Mouse (Mus musculus): ENCODE results near the gene Ptgs1. TPM values are rescaled to one million over a fixed set of nuclear protein-coding genes. Genes with fewer than 3 reads are reported as not detected.

The Ptgs1 gene
- polyA plus RNA-seq, 1 experiment from 2014 or later = 40.4 TPM

DNA sequence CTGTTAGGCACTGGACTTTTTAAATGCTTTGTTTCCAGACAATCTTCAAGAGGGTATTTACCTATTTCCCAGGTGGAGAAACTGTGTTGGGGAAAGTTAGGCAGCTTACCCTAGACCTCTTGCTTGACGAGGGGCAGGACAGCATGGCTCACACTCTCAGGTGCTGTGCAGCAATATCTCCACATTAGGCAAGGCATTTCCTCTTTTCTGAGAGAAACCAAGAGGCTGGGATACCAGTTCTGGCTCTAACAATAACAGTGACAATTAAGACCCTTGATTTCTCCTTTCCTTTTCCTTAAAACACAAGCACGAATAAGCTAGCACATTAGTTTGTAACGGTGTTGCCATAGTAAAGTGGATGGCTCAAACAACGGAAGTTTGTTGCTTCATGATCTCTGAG is 40.9 kb downstream of the Ptgs1 start:
- ATAC-seq (no peak), DNase-seq (ENCODE audit: low read depth, low spot score) (no peak)
- H3K27me3 ChIP-seq = no peaks in the 10 kb centered on the region
- POLR2A ChIA-PET = interaction anchor here (0.6 to 0.7 kb wide), 2 partner anchors 28 to 85 kb away, joined by 3 read pairs; no protein-coding TSS in a partner anchor
- no peak for TF ChIP-seq CTCF (IDR thresholded peaks at IDR 0.05)
- CTCF ChIA-PET = interaction anchor here (1.0 to 1.8 kb wide), 3 partner anchors 10 to 262 kb away, joined by 3 to 7 read pairs (median 4); no protein-coding TSS in a partner anchor
- in situ Hi-C loops (cut with MboI; ENCODE audit: low pct_unique_long_range_greater_than_20kb) = loop anchor here (5.0 to 10.0 kb wide), 2 partner anchors 56 to 264 kb away; no protein-coding TSS in a partner anchor

GRCm38 (mm10) chr2:36272288-36272950 is 42.2 kb downstream of the Ptgs1 start:
- ATAC-seq (no peak), DNase-seq (ENCODE audit: low read depth, low spot score) (no peak)
- TF ChIP-seq CTCF (IDR thresholded peaks at IDR 0.05) = no peak
- CTCF ChIA-PET = interaction anchor here (1.0 to 1.8 kb wide), 4 partner anchors 11 to 289 kb away, joined by 3 to 7 read pairs (median 4); no protein-coding TSS in a partner anchor
- in situ Hi-C loops (cut with MboI; ENCODE audit: low pct_unique_long_range_greater_than_20kb) = loop anchor here (5.0 to 10.0 kb wide), 2 partner anchors 58 to 265 kb away; no protein-coding TSS in a partner anchor
- no peaks in the 10 kb centered on the region for H3K27me3 ChIP-seq
- POLR2A ChIA-PET = no interaction called here

GRCm38 (mm10) chr2:36276454-36276853 is 46.2 kb downstream of the Ptgs1 start:
- DNase-seq (ENCODE audit: low read depth, low spot score) (no peak), ATAC-seq (peak; percentile 12)
- ChIA-PET CTCF (interaction anchor here (1.3 to 2.4 kb wide), 7 partner anchors 19 to 270 kb away, joined by 3 to 32 read pairs (median 7); no protein-coding TSS in a partner anchor), POLR2A (interaction anchor here (1.2 to 1.6 kb wide), 2 partner anchors 10 to 62 kb away, joined by 4 to 6 read pairs; no protein-coding TSS in a partner anchor)
- TF ChIP-seq CTCF (IDR thresholded peaks at IDR 0.05) = peak; percentile 82
- no peaks in the 10 kb centered on the region for H3K27me3 ChIP-seq
- in situ Hi-C loops (cut with MboI; ENCODE audit: low pct_unique_long_range_greater_than_20kb) = loop anchor here (10.0 kb wide), 1 partner anchor 62 kb away; no protein-coding TSS in a partner anchor

- no peak for DNase-seq (ENCODE audit: low read depth, low spot score)
- no peak for TF ChIP-seq CTCF (IDR thresholded peaks at IDR 0.05)
- CTCF ChIA-PET = interaction anchor here (1.0 to 1.1 kb wide), 2 partner anchors 269 to 270 kb away, joined by 3 to 4 read pairs; no protein-coding TSS in a partner anchor
Observed at GRCm38 (mm10) chr2:36278760-36279159, 48.5 kb downstream of the Ptgs1 start.

DNA sequence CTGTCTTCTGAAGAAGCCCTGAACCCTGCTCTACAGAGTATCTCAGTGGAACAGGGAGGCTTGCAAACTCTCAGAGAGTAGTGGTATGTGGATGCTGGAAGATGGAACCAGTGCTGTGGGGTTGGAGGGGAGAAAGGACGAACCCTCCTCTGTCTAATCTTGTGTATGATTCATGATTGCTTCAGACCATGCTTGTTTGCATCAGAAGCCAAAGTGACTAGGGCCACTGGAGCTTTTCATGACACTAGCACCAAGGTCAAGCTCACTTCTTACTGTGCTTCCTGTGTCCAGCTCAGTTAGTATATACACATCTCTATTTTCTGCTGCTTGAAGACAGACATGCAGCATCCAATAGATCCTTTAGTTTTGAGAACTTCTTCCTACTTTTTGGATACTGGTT is 50.9 kb downstream of the Ptgs1 start:
- no peak for DNase-seq (ENCODE audit: low read depth, low spot score)
- ChIA-PET CTCF (interaction anchor here (1.0 to 1.5 kb wide), 3 partner anchors 66 to 273 kb away, joined by 3 to 5 read pairs (median 5); no protein-coding TSS in a partner anchor), POLR2A (no interaction called here)
- peaks cover 14% of the 10 kb centered on the region for H3K27me3 ChIP-seq
- in situ Hi-C loops (cut with MboI; ENCODE audit: low pct_unique_long_range_greater_than_20kb) = no loop called here
- ATAC-seq = no peak
- TF ChIP-seq CTCF (IDR thresholded peaks at IDR 0.05) = no peak

More at GRCm38 (mm10) chr2:36278760-36279159, 48.5 kb downstream of the Ptgs1 start:
- POLR2A ChIA-PET = no interaction called here
- H3K27me3 ChIP-seq = no peaks in the 10 kb centered on the region
- in situ Hi-C loops (cut with MboI; ENCODE audit: low pct_unique_long_range_greater_than_20kb) = loop anchor here (10.0 kb wide), 1 partner anchor 64 kb away; no protein-coding TSS in a partner anchor
- ATAC-seq = peak; percentile 82

- TF ChIP-seq CTCF (IDR thresholded peaks at IDR 0.05) = no peak
- ChIA-PET POLR2A (no interaction called here), CTCF (interaction anchor here (1.5 kb wide), 1 partner anchor 68 kb away, joined by 5 read pairs; no protein-coding TSS in a partner anchor)
- peaks cover 16% of the 10 kb centered on the region for H3K27me3 ChIP-seq
- no peak for ATAC-seq
- in situ Hi-C loops (cut with MboI; ENCODE audit: low pct_unique_long_range_greater_than_20kb) = no loop called here
- no peak for DNase-seq (ENCODE audit: low read depth, low spot score)
Observed at GRCm38 (mm10) chr2:36282301-36282700, 52.1 kb downstream of the Ptgs1 start.

Other genes starting within 250 kb of the Ptgs1 start
- gene Ndufa8, start 181.0 kb upstream of the Ptgs1 start, polyA plus RNA-seq (2021) = 282 TPM
- gene Morn5, start 181.0 kb upstream of the Ptgs1 start, polyA plus RNA-seq (2021) = 5.5 TPM
- gene Lhx6, start 125.0 kb upstream of the Ptgs1 start, polyA plus RNA-seq (2021) = 10.7 TPM
- gene Mrrf, start 94.0 kb upstream of the Ptgs1 start, polyA plus RNA-seq (2021) = 31.1 TPM
- 37.6 TPM for gene Rbm18, start 93.7 kb upstream of the Ptgs1 start, polyA plus RNA-seq (2021)
- 0.01 TPM for gene Olfr338, start 143.1 kb downstream of the Ptgs1 start, polyA plus RNA-seq (2021)
- gene Olfr339, start 188.5 kb downstream of the Ptgs1 start, polyA plus RNA-seq (2021) = not detected
- not detected for gene Olfr340, start 222.2 kb downstream of the Ptgs1 start, polyA plus RNA-seq (2021)

Data from Patski (cell line).